Mouse (Mus musculus): ENCODE measurements around the gene Olfr1392.

GRCm38 (mm10) chr11:49329686-49330085 is 44.6 kb downstream of the Olfr1392 start:
- TF ChIP-seq POLR2A (IDR thresholded peaks at IDR 0.05; ENCODE audit: low read depth, low read length): no peak
- no peak for TF ChIP-seq CTCF (IDR thresholded peaks at IDR 0.05; ENCODE audit: borderline replicate concordance, insufficient read depth, low read length)

All from embryonic fibroblast, embryonic 13.5 days (primary cell).